Mouse (Mus musculus) hindbrain, embryonic 11.5 days (tissue): ENCODE measurements around the gene Ctxn2. TPM values are rescaled to one million over a fixed set of nuclear protein-coding genes. Genes with fewer than 3 reads are reported as not detected.
"Not testable (repeated sequence)": the region's sequence is repeated elsewhere in the genome, so short reads cannot be mapped to it uniquely, and the experiment has no call there.

Source experiments
- ATAC-seq: fragments of 200-750 bp; cut with Nextera tagmentation; 2 replicates; pipeline ENCODE4 v1.8.0; 2017; ENCODE audit warnings: mild to moderate bottlenecking, moderate TSS enrichment, moderate library complexity; ENCODE audit not compliant: low FRiP score
- DNase-seq: peaks from one replicate; pipeline ENCODE4 v3.0.0-alpha.2; 2015; ENCODE audit warnings: low spot score
- H3K27ac ChIP-seq: fragments of 300-500 bp; sonication (generic); 2 replicates; pipeline ENCODE4 v1.5.1; 2014; ENCODE audit warnings: mild to moderate bottlenecking, low read depth, low read length
- H3K27me3 ChIP-seq: fragments of 300-500 bp; sonication (generic); 2 replicates; pipeline ENCODE4 v1.6.1; 2014; ENCODE audit warnings: mild to moderate bottlenecking, low read length, moderate library complexity, mixed read lengths; ENCODE audit not compliant: control insufficient read depth, insufficient read depth
- H3K36me3 ChIP-seq: fragments of 300-500 bp; sonication (generic); 2 replicates; pipeline ENCODE4 v1.6.1; 2014; ENCODE audit warnings: mild to moderate bottlenecking, low read length, moderate library complexity, mixed read lengths; ENCODE audit not compliant: control insufficient read depth, insufficient read depth
- H3K4me1 ChIP-seq: fragments of 300-500 bp; sonication (generic); replicated peaks from 2 replicates; pipeline ENCODE4 v1.6.1; 2014; ENCODE audit warnings: low read length, mixed read lengths; ENCODE audit not compliant: control insufficient read depth, insufficient read depth
- H3K4me2 ChIP-seq: fragments of 300-500 bp; sonication (generic); replicated peaks from 2 replicates; pipeline ENCODE4 v1.6.1; 2014; ENCODE audit warnings: mild to moderate bottlenecking, low read depth, low read length
- H3K4me3 ChIP-seq: fragments of 300-500 bp; sonication (generic); 2 replicates; pipeline ENCODE4 v1.5.1; 2014; ENCODE audit warnings: low read depth, low read length
- H3K9ac ChIP-seq: fragments of 300-500 bp; sonication (generic); 2 replicates; pipeline ENCODE4 v1.6.1; 2014; ENCODE audit warnings: low read depth, low read length
- H3K9me3 ChIP-seq: fragments of 300-500 bp; sonication (generic); 2 replicates; pipeline ENCODE4 v1.6.1; 2016; ENCODE audit warnings: low read length; ENCODE audit not compliant: control insufficient read depth
- WGBS: fragments of 180-500 bp; shearing (Covaris S2); extraction: QIAGEN DNeasy Blood & Tissue Kit; methylation state at CpG from one replicate; pipeline ENCODE4 v1.1.7; 2014; 5-methylcytosine and 5-hydroxymethylcytosine counted together
- polyA plus RNA-seq: library from polyadenylated mRNA; unstranded; fragments of >200 nt; fragmentation: Nextera tagmentation; extraction: Ambion mirVana; gene quantifications from 2 replicates; pipeline ENCODE4 v1.2.1, GENCODE M21; 2014

Ctxn2 gene
- not detected in 2 replicates for polyA plus RNA-seq

GRCm38 (mm10) chr2:125135903-125136811 lies at the start of gene Ctxn2:
Ctxn2 (plus strand) TSS chr2:125136692.
- Histone ChIP-seq H3K9ac (peak within 1 kb of the TSS; percentile 48), H3K27ac (no peak within 1 kb of the TSS), H3K4me3 (peak within 1 kb of the TSS; percentile 34), H3K4me1 (no peaks in the 10 kb centered on the region), H3K36me3 (no peaks in the 10 kb centered on the region), H3K4me2 (peak within 1 kb of the TSS; percentile 67), H3K27me3 (no peaks in the 10 kb centered on the region), H3K9me3 (no peaks in the 10 kb centered on the region)
- DNase-seq, result peak; percentile 83
- 2% methylated on average over 39 of the region's 39 CpGs for WGBS
- peak; percentile 59; the same call in 1 of the 2 replicates for ATAC-seq

GRCm38 (mm10) chr2:125088757-125089156 lies 47.7 kb upstream of the Ctxn2 start:
- no peak for DNase-seq
- no peaks in the 10 kb centered on the region for H3K4me1 ChIP-seq
- no peaks in the 10 kb centered on the region for H3K9me3 ChIP-seq
- no peak overlapping the region for H3K4me3 ChIP-seq
- H3K4me2 ChIP-seq, result no peak overlapping the region
- ATAC-seq, result no peak
- H3K36me3 ChIP-seq, result 0 out of 2 replicates have a peak, but pooled peaks cover 4% of the 10 kb centered on the region
- no peak overlapping the region for H3K27ac ChIP-seq
- no peaks in the 10 kb centered on the region for H3K27me3 ChIP-seq
- no peak overlapping the region for H3K9ac ChIP-seq
- 95% methylated on average over 7 of the region's 7 CpGs for WGBS

GRCm38 (mm10) chr2:125092123-125092522 lies 44.4 kb upstream of the Ctxn2 start:
- ATAC-seq, H3K4me1 ChIP-seq, H3K9me3 ChIP-seq, H3K4me3 ChIP-seq, H3K9ac ChIP-seq, H3K27me3 ChIP-seq, DNase-seq, H3K27ac ChIP-seq, H3K4me2 ChIP-seq, H3K36me3 ChIP-seq: not testable (repeated sequence)
- WGBS, result 87% methylated on average over 3 of the region's 3 CpGs

GRCm38 (mm10) chr2:125104491-125104890 lies 32.0 kb upstream of the Ctxn2 start:
- not testable (repeated sequence) for ATAC-seq, DNase-seq, H3K4me3 ChIP-seq, H3K4me1 ChIP-seq, H3K27ac ChIP-seq, H3K4me2 ChIP-seq, H3K27me3 ChIP-seq, H3K9me3 ChIP-seq, H3K9ac ChIP-seq
- peaks cover 11% of the 10 kb centered on the region for H3K36me3 ChIP-seq
- 96% methylated on average over 13 of the region's 13 CpGs for WGBS

GRCm38 (mm10) chr2:125106536-125106935 lies 30.0 kb upstream of the Ctxn2 start:
- H3K36me3 ChIP-seq, result peaks cover 11% of the 10 kb centered on the region

GRCm38 (mm10) chr2:125119381-125120110 lies 16.9 kb upstream of the Ctxn2 start:
- H3K9me3 ChIP-seq, result no peaks in the 10 kb centered on the region

More at GRCm38 (mm10) chr2:125106536-125106935, 30.0 kb upstream of the Ctxn2 start:
- H3K4me3 ChIP-seq, H3K9ac ChIP-seq, ATAC-seq, H3K27ac ChIP-seq, H3K4me2 ChIP-seq, H3K27me3 ChIP-seq, H3K9me3 ChIP-seq, H3K4me1 ChIP-seq, DNase-seq: not testable (repeated sequence)
- 91% methylated on average over 4 of the region's 4 CpGs for WGBS

GRCm38 (mm10) chr2:125122288-125122623 lies 14.2 kb upstream of the Ctxn2 start:
- Histone ChIP-seq H3K36me3 (no peaks in the 10 kb centered on the region), H3K4me2 (peak overlapping the region; percentile 53), H3K27ac (peak overlapping the region; percentile 91), H3K4me3 (peak overlapping the region; percentile 78), H3K9ac (peak overlapping the region; percentile 97), H3K27me3 (no peaks in the 10 kb centered on the region), H3K9me3 (no peaks in the 10 kb centered on the region), H3K4me1 (no peaks in the 10 kb centered on the region; the same call in 1 of the 2 replicates)
- 9% methylated on average over 4 of the region's 4 CpGs for WGBS
- ATAC-seq (no peak), DNase-seq (no peak)

More at GRCm38 (mm10) chr2:125119381-125120110, 16.9 kb upstream of the Ctxn2 start:
- Histone ChIP-seq H3K27ac (no peak overlapping the region), H3K36me3 (peaks cover 2% of the 10 kb centered on the region; the same call in 1 of the 2 replicates), H3K27me3 (no peaks in the 10 kb centered on the region), H3K9ac (no peak overlapping the region), H3K4me2 (no peak overlapping the region), H3K4me1 (no peaks in the 10 kb centered on the region; the same call in 1 of the 2 replicates), H3K4me3 (no peak overlapping the region)
- ATAC-seq, result no peak
- WGBS, result 72% methylated on average over 6 of the region's 6 CpGs
- DNase-seq, result no peak

- Histone ChIP-seq H3K4me2 (peak overlapping the region; percentile 53), H3K36me3 (no peaks in the 10 kb centered on the region), H3K9me3 (no peaks in the 10 kb centered on the region), H3K27ac (peak overlapping the region; percentile 91), H3K4me1 (no peaks in the 10 kb centered on the region; the same call in 1 of the 2 replicates), H3K9ac (peak overlapping the region; percentile 97), H3K4me3 (peak overlapping the region; percentile 78), H3K27me3 (no peaks in the 10 kb centered on the region)
- peak; percentile 86 for ATAC-seq
- DNase-seq, result peak; percentile 69
- WGBS, result under 1% methylated on average over 23 of the region's 59 CpGs
Measured at GRCm38 (mm10) chr2:125122624-125123476, 13.6 kb upstream of the Ctxn2 start.
